Mouse (Mus musculus) neural tube, embryonic 11.5 days (tissue): ENCODE measurements around the gene Sap30bp. TPM values are rescaled to one million over a fixed set of nuclear protein-coding genes. Genes with fewer than 3 reads are reported as not detected.

Source experiments
- ATAC-seq: fragments of 200-750 bp; cut with Nextera tagmentation; 2 replicates; pipeline ENCODE4 v1.8.0; 2017; ENCODE audit warnings: moderate number of reproducible peaks, mild to moderate bottlenecking, moderate TSS enrichment, moderate library complexity; ENCODE audit not compliant: insufficient read depth, low FRiP score, low TSS enrichment
- DNase-seq: peaks from one replicate; pipeline ENCODE4 v3.0.0-alpha.2; 2015; ENCODE audit warnings: low spot score
- H3K27ac ChIP-seq: fragments of 300-500 bp; sonication (generic); 2 replicates; pipeline ENCODE4 v1.5.1; 2014; ENCODE audit warnings: low read depth, mild to moderate bottlenecking, low read length
- H3K27me3 ChIP-seq: fragments of 300-500 bp; sonication (generic); 2 replicates; pipeline ENCODE4 v1.6.1; 2014; ENCODE audit warnings: mild to moderate bottlenecking, low read length, mixed read lengths; ENCODE audit not compliant: control insufficient read depth, insufficient read depth
- H3K36me3 ChIP-seq: fragments of 300-500 bp; sonication (generic); 2 replicates; pipeline ENCODE4 v1.6.1; 2014; ENCODE audit warnings: mild to moderate bottlenecking, low read length, moderate library complexity, mixed read lengths; ENCODE audit not compliant: control insufficient read depth, insufficient read depth
- H3K4me1 ChIP-seq: fragments of 300-500 bp; sonication (generic); 2 replicates; pipeline ENCODE4 v1.6.1; 2014; ENCODE audit warnings: low read length, mixed read lengths; ENCODE audit not compliant: control insufficient read depth, insufficient read depth
- H3K4me2 ChIP-seq: fragments of 300-500 bp; sonication (generic); 2 replicates; pipeline ENCODE4 v1.6.1; 2014; ENCODE audit warnings: low read depth, mild to moderate bottlenecking, moderate library complexity
- H3K4me3 ChIP-seq: fragments of 300-500 bp; sonication (generic); 2 replicates; pipeline ENCODE4 v1.5.1; 2014; ENCODE audit warnings: low read depth, low read length
- H3K9ac ChIP-seq: fragments of 300-500 bp; sonication (generic); 2 replicates; pipeline ENCODE4 v1.6.1; 2014; ENCODE audit warnings: mild to moderate bottlenecking, low read length
- H3K9me3 ChIP-seq: fragments of 300-500 bp; sonication (generic); 2 replicates; pipeline ENCODE4 v1.6.1; 2016; ENCODE audit warnings: low read length; ENCODE audit not compliant: control insufficient read depth
- WGBS: fragments of 180-500 bp; shearing (Covaris S2); extraction: QIAGEN DNeasy Blood & Tissue Kit; methylation state at CpG from one replicate; pipeline ENCODE4 v1.1.7; 2014; 5-methylcytosine and 5-hydroxymethylcytosine counted together
- polyA plus RNA-seq: library from polyadenylated mRNA; unstranded; fragments of >200 nt; fragmentation: Nextera tagmentation; extraction: Ambion mirVana; gene quantifications from 2 replicates; pipeline ENCODE4 v1.2.1, GENCODE M21; 2014

The Sap30bp gene
- polyA plus RNA-seq, 1 experiment from 2014 or later, result 51.8 TPM

DNA sequence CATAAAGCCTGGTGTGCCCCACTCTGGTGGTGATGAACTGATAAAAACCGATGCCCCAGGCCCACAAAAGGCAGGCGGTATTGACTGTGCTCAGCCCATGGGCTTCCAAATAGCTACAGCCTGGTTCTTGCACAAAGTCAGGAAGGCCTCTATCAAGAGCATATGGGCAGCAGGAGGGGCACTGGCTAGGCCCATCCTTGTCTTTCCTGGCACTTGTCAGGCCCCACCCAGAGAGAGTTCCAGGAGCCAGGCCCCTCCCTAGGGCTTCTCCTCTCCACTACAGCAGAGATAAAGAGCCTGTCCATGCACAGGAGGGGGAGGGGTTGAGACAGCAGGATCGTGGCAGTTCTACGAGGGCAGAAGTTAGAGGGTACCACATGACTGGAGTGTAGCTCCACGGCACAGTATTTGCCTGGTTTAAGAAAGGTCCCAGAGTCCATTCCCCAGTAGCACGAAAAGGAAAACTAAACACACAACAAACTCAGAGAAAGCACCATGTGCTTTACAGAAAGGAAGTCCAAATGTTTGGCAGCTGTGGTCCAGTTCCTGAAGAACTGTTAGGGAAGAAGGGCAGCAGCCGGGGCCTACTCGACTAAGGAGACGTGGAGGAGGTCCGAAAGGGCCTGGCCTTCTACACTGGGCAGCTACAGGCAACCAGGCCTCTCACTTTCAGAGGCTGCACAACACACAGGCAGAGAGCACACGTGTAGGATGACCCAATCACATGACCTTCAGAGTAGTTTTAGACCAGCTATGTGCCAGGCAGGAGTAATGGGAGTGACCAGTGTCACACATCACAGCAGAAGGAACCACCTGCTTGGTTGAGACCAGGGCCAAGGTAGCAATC is 29.5 kb upstream of the Sap30bp start:
- Histone ChIP-seq H3K36me3 (no peaks in the 10 kb centered on the region), H3K4me2 (no peak overlapping the region), H3K4me3 (no peak overlapping the region), H3K9me3 (no peaks in the 10 kb centered on the region), H3K9ac (no peak overlapping the region), H3K4me1 (peaks cover 7% of the 10 kb centered on the region), H3K27me3 (no peaks in the 10 kb centered on the region), H3K27ac (no peak overlapping the region)
- DNase-seq (no peak), ATAC-seq (no peak)
- WGBS, result 75% methylated on average over 11 of the region's 11 CpGs

DNA sequence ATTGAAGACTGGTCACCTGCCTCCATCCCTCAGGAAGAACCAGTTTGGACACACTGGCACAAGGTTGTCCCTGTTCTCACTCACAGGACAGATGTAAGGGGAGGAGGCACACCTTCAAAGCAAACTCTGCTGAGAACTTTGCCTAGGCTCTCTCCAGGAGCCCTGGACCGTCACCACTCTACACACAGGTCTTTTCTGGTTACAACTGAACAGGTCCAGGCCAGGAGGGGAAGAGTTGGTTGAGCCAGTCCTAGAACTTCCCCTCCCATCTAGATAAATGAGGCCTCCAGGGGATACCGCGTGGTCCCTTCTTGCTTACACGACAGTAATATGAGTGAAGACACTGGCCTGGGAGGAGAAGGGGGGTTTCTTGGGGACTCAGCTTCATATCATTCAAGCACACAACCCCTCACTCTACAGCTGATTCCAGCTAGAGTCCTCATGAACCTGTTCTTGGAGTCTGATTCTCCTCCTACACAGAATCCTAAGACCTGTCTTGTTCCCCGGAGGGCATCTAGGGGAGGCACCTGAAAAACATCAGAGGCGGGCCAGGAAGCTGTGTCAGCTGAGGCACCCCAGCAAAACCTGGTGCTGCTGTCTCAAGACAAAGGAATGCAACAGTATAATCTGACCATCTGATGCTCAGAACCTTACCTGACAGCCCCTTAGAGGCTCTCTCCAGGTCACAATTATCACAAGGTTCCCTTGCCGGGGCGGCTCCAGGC is 28.7 kb upstream of the Sap30bp start:
- no peaks in the 10 kb centered on the region for H3K9me3 ChIP-seq
- H3K4me2 ChIP-seq, result no peak overlapping the region
- no peak overlapping the region for H3K4me3 ChIP-seq
- ATAC-seq, result no peak
- H3K36me3 ChIP-seq, result no peaks in the 10 kb centered on the region
- H3K9ac ChIP-seq, result no peak overlapping the region; the same call in 1 of the 2 replicates
- peaks cover 7% of the 10 kb centered on the region for H3K4me1 ChIP-seq
- no peak for DNase-seq
- no peaks in the 10 kb centered on the region for H3K27me3 ChIP-seq
- WGBS, result 84% methylated on average over 8 of the region's 8 CpGs
- no peak overlapping the region for H3K27ac ChIP-seq

DNA sequence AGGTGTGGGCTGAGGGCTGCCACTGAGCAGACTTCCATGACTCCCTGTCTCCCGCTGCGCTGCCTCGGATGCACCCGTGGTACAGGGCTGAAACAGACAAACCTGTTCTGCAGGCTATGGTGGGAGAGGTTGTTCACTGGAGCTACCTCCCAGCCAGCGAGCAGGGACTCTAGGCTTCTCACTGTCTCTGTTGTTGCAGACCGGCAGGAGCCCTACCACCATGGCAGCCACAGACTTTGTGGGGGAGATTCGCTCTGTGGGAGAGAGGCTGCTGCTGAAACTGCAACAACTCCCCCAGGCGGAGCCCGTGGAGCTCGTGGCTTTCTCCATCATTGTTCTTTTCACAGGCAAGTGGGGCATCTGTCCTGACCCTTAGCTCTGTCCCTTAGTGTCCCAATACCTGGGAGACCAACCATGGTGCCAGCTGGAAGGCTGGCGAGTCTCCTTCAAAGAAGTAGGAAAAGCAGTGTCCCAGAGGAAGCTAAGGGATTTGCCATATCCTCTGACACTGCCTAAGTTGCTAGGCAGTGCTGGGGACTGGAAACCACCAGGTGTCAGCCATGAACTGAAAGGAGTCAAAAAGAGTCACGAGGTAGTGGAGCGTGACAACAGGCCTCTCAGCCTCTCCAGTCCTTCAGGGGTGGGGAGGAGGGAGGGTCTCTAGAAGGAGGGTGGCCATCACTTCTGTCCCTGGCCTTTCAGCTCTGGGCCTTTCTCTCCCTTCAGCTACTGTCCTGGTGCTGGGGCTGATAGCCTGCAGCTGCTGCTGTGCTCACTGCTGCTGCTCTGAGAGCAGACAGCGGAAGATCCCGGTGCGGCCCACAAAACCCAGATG is 27.9 kb upstream of the Sap30bp start:
- Histone ChIP-seq H3K9me3 (no peaks in the 10 kb centered on the region), H3K9ac (peak overlapping the region; percentile 4; the same call in 1 of the 2 replicates), H3K36me3 (no peaks in the 10 kb centered on the region), H3K4me2 (no peak overlapping the region), H3K4me3 (no peak overlapping the region), H3K27me3 (no peaks in the 10 kb centered on the region), H3K27ac (no peak overlapping the region), H3K4me1 (peaks cover 4% of the 10 kb centered on the region)
- DNase-seq (no peak), ATAC-seq (no peak)
- WGBS, result 64% methylated on average over 16 of the region's 16 CpGs

DNA sequence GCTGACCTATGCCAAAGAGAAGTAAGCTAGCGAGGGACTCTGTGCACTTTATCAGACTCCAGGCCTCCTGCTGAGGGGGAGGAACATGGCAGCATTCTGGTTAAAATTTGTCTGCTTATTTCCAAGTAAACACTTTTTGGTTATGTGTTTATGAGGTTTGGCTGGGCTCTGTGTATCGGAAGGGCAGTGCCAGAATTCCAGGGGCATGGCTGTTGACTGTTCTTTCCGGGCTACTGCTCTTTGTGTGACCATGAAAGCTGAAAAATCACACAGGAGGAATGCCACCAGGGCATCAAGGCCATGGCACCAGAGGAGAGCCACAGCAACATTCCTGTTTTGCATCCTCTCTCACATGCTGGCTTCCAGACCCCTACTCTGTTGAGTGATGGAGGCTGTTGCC is 27.0 kb upstream of the Sap30bp start:
- DNase-seq, result no peak
- H3K9ac ChIP-seq, result no peak overlapping the region

DNA sequence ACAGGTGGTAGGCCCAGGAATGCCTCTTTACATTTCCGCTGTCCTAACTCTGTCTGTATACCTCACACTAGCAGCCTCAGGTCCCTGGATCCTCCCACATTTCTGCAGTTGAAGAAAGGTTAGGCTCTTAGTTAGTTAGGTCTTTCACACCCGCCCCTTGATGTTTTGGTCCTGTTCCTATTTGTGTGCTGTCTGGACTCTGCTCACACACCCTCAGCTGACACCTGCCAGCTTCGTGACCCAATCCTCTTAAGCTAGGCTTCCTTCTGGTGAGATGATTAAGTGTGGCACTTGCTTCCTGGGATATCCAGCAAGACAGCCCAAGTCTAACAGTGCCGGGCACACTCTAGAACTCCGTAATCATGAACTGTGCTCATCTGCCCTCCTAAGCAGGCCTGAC is 26.6 kb upstream of the Sap30bp start:
- Histone ChIP-seq H3K4me2 (no peak overlapping the region), H3K9me3 (no peaks in the 10 kb centered on the region), H3K27me3 (no peaks in the 10 kb centered on the region), H3K9ac (no peak overlapping the region), H3K36me3 (no peaks in the 10 kb centered on the region), H3K4me3 (no peak overlapping the region), H3K4me1 (no peaks in the 10 kb centered on the region), H3K27ac (no peak overlapping the region)
- ATAC-seq (no peak), DNase-seq (no peak)
- WGBS, result 89% methylated on average over 5 of the region's 5 CpGs

More for the DNA sequence above, 27.0 kb upstream of the Sap30bp start:
- Histone ChIP-seq H3K4me2 (no peak overlapping the region), H3K4me3 (no peak overlapping the region), H3K27me3 (no peaks in the 10 kb centered on the region), H3K27ac (no peak overlapping the region), H3K36me3 (no peaks in the 10 kb centered on the region), H3K9me3 (no peaks in the 10 kb centered on the region), H3K4me1 (no peaks in the 10 kb centered on the region)
- WGBS, result 84% methylated on average over 3 of the region's 3 CpGs
- no peak for ATAC-seq

DNA sequence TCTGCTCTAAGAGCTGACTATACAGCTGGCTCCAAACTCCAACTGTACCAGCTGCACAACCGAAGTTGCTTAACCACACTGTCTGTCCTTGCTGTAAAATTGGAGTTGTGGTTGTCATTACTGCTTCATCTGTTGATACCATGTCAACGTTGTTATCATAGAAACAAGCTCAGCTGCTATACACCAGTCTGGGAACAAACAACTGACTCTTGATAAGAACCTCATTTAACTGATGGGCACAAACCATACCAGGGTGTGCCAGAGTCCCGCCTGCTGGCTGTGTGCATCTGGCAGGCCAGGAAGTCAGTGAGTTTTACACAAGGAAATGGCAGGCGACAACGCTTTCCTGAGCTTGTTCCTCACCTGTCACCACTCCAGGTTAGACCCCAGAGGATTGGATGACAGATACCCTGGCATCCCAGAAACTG is 21.9 kb upstream of the Sap30bp start:
- no peak for ATAC-seq
- no peak overlapping the region for H3K27ac ChIP-seq
- H3K27me3 ChIP-seq, result no peaks in the 10 kb centered on the region
- no peak for DNase-seq
- 96% methylated on average over 5 of the region's 5 CpGs for WGBS
- H3K4me3 ChIP-seq, result no peak overlapping the region
- H3K9ac ChIP-seq, result no peak overlapping the region
- no peaks in the 10 kb centered on the region for H3K36me3 ChIP-seq
- no peak overlapping the region for H3K4me2 ChIP-seq
- no peaks in the 10 kb centered on the region for H3K4me1 ChIP-seq
- no peaks in the 10 kb centered on the region for H3K9me3 ChIP-seq

DNA sequence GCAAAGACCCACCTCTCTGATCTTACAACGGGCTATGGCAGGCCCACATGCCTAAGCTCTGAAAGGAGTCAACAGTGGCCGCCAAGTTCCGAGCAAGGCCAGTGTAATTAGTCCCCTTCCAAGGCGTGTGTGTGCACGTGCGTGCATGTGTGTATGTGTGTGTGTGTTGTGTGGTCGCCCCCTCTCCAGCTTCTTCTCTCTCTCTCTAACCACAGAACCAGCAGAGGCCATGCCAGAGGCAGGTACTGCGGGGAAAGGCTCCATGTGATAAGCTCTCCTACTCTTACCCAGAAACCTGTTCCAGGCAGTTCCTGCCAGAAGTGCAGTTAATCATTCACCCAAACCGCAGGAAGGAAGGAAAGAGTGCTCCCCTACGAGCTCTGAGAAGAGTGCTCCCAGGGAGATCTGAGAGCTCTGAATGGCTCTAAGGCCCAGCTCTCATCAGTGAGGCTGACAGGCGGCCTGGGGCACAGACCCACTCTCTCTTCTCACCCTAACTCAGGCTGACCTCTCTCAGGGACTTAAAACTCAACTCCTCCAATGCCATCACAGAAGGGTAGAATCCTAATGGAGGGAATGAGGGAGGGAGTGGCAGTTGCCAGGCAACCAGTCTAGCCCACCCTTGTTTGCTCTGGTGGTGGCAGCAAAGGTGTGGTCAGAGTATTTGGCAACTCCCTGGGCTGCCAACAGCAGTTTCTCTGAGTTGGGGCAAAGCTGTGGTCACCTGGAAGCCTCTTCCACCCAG is 21.3 kb upstream of the Sap30bp start, which contains the start of gene Smim6:
Gene Smim6, plus strand, starts transcription at position 386 of the 745 bp plus-strand sequence.
- Histone ChIP-seq H3K9ac (no peak within 1 kb of the TSS), H3K4me3 (no peak within 1 kb of the TSS), H3K27ac (no peak within 1 kb of the TSS), H3K9me3 (no peaks in the 10 kb centered on the region), H3K4me2 (no peak within 1 kb of the TSS), H3K36me3 (no peaks in the 10 kb centered on the region), H3K27me3 (no peaks in the 10 kb centered on the region), H3K4me1 (no peaks in the 10 kb centered on the region)
- ATAC-seq, result no peak
- 82% methylated on average over 11 of the region's 11 CpGs for WGBS
- no peak for DNase-seq

DNA sequence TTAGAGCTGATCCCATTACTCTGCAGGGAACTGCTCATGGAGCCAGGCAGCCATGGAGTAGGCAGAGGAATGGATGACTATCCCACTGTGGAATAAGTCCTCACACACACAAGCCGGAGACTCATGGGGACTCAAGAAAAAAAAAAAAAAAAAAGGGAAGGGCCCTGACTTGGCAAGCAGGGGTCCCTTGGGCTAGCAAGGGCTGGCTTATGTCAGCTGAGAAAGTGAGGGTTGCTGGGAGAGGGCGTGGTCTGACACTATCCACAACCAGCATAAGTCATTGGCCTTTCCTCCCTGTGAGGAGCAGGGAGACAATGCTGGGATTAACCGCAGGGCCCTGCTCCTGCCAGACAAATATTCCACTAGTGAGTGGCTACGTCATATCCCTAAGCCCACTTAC is 16.5 kb upstream of the Sap30bp start:
- DNase-seq (no peak), ATAC-seq (no peak)
- H3K27me3 ChIP-seq, result no peaks in the 10 kb centered on the region
- no peak overlapping the region for H3K9ac ChIP-seq
- H3K36me3 ChIP-seq, result no peaks in the 10 kb centered on the region
- H3K4me1 ChIP-seq, result no peaks in the 10 kb centered on the region
- H3K27ac ChIP-seq, result no peak overlapping the region
- H3K4me2 ChIP-seq, result no peak overlapping the region
- no peaks in the 10 kb centered on the region for H3K9me3 ChIP-seq
- 94% methylated on average over 4 of the region's 4 CpGs for WGBS
- H3K4me3 ChIP-seq, result no peak overlapping the region
